Mouse (Mus musculus) stomach, postnatal 0 days (tissue): ENCODE measurements around the gene Ccdc146.

Experiments
- CTCF ChIP-seq: IDR thresholded peaks from 2 replicates; pipeline ENCODE4 v1.5.1; 2016; ENCODE audit warnings: antibody characterized with exemption, low read depth, mild to moderate bottlenecking, moderate library complexity
- EP300 ChIP-seq: optimal IDR thresholded peaks from 2 replicates; pipeline ENCODE3; 2016; ENCODE audit warnings: antibody characterized with exemption

GRCm38 (mm10) chr5:21290594-21290993 lies 133.9 kb downstream of the Ccdc146 start:
- TF ChIP-seq CTCF (no peak), EP300 (no peak)
